Mouse (Mus musculus) liver, embryonic 13.5 days (tissue): ENCODE measurements around the gene Lsm10. TPM values are rescaled to one million over a fixed set of nuclear protein-coding genes. Genes with fewer than 3 reads are reported as not detected.
"Not testable (repeated sequence)": the region's sequence is repeated elsewhere in the genome, so short reads cannot be mapped to it uniquely, and the experiment has no call there.

ENCODE experiments used
- ATAC-seq: fragments of 200-750 bp; cut with Nextera tagmentation; 2 replicates; pipeline ENCODE4 v1.8.0; 2017; ENCODE audit warnings: low read depth, mild to moderate bottlenecking, moderate number of reproducible peaks, moderate library complexity
- DNase-seq: peaks from one replicate; pipeline ENCODE4 v3.0.0; 2022
- H3K27ac ChIP-seq: fragments of 300-500 bp; sonication (generic); 2 replicates; pipeline ENCODE4 v1.5.1; 2015; ENCODE audit warnings: moderate library complexity, mild to moderate bottlenecking, inconsistent platforms
- H3K27me3 ChIP-seq: fragments of 300-500 bp; sonication (generic); 2 replicates; pipeline ENCODE4 v1.6.1; 2015; ENCODE audit warnings: mild to moderate bottlenecking, inconsistent platforms
- H3K36me3 ChIP-seq: fragments of 300-500 bp; sonication (generic); 2 replicates; pipeline ENCODE4 v1.6.1; 2015; ENCODE audit warnings: mild to moderate bottlenecking, inconsistent platforms
- H3K4me1 ChIP-seq: fragments of 300-500 bp; sonication (generic); replicated peaks from 2 replicates; pipeline ENCODE4 v1.6.1; 2015; ENCODE audit warnings: inconsistent platforms
- H3K4me2 ChIP-seq: fragments of 300-500 bp; sonication (generic); 2 replicates; pipeline ENCODE4 v1.6.1; 2015; ENCODE audit warnings: inconsistent platforms, mild to moderate bottlenecking, moderate library complexity
- H3K4me3 ChIP-seq: fragments of 300-500 bp; sonication (generic); replicated peaks from 2 replicates; pipeline ENCODE4 v1.5.1; 2015; ENCODE audit warnings: mild to moderate bottlenecking, inconsistent platforms
- H3K9ac ChIP-seq: fragments of 300-500 bp; sonication (generic); 2 replicates; pipeline ENCODE4 v1.6.1; 2015; ENCODE audit warnings: mild to moderate bottlenecking, inconsistent platforms
- H3K9me3 ChIP-seq: fragments of 300-500 bp; sonication (generic); replicated peaks from 2 replicates; pipeline ENCODE4 v1.6.1; 2016; ENCODE audit warnings: inconsistent platforms
- WGBS: fragments of 180-500 bp; shearing (Covaris S2); methylation state at CpG from one replicate; pipeline ENCODE4 v1.1.7; 2015; ENCODE audit not compliant: insufficient replicate concordance; 5-methylcytosine and 5-hydroxymethylcytosine counted together
- polyA plus RNA-seq: library from polyadenylated mRNA; unstranded; fragments of >200 nt; fragmentation: Nextera tagmentation; extraction: Ambion mirVana; gene quantifications from 2 replicates; pipeline ENCODE4 v1.2.1, GENCODE M21; 2015

Gene Lsm10
- polyA plus RNA-seq, 1 experiment from 2014 or later = 31.1 TPM

GRCm38 (mm10) chr4:126077833-126078232 lies 18.6 kb upstream of the Lsm10 start:
- H3K4me2 ChIP-seq = no peak overlapping the region
- DNase-seq (no peak), ATAC-seq (no peak)

GRCm38 (mm10) chr4:126079266-126079665 lies 17.2 kb upstream of the Lsm10 start:
- Histone ChIP-seq H3K4me3 (no peak overlapping the region), H3K4me1 (peaks cover 10% of the 10 kb centered on the region), H3K9ac (no peak overlapping the region), H3K27me3 (no peaks in the 10 kb centered on the region), H3K4me2 (no peak overlapping the region), H3K36me3 (no peaks in the 10 kb centered on the region), H3K9me3 (no peaks in the 10 kb centered on the region), H3K27ac (no peak overlapping the region)
- DNase-seq (no peak), ATAC-seq (no peak)
- 61% methylated on average over 4 of the region's 4 CpGs for WGBS

More at GRCm38 (mm10) chr4:126077833-126078232, 18.6 kb upstream of the Lsm10 start:
- no peak overlapping the region for H3K27ac ChIP-seq
- H3K9me3 ChIP-seq = no peaks in the 10 kb centered on the region
- no peak overlapping the region for H3K9ac ChIP-seq
- peaks cover under 1% of the 10 kb centered on the region for H3K4me1 ChIP-seq
- 63% methylated on average over 6 of the region's 6 CpGs for WGBS
- no peaks in the 10 kb centered on the region for H3K27me3 ChIP-seq
- H3K36me3 ChIP-seq = no peaks in the 10 kb centered on the region
- H3K4me3 ChIP-seq = no peak overlapping the region

- no peak overlapping the region for H3K4me3 ChIP-seq
- no peak overlapping the region for H3K4me2 ChIP-seq
- DNase-seq (no peak), ATAC-seq (no peak)
- H3K27ac ChIP-seq = no peak overlapping the region
- H3K36me3 ChIP-seq = no peaks in the 10 kb centered on the region
- peaks cover 15% of the 10 kb centered on the region for H3K4me1 ChIP-seq
- no peaks in the 10 kb centered on the region for H3K9me3 ChIP-seq
- H3K27me3 ChIP-seq = no peaks in the 10 kb centered on the region
- WGBS = 72% methylated on average over 1 of the region's 1 CpGs
- no peak overlapping the region for H3K9ac ChIP-seq
Measured at GRCm38 (mm10) chr4:126081601-126082000, 14.8 kb upstream of the Lsm10 start.

- ATAC-seq = no peak
- no peak for DNase-seq
Measured at GRCm38 (mm10) chr4:126083021-126083420, 13.4 kb upstream of the Lsm10 start.

GRCm38 (mm10) chr4:126084382-126084781 lies 12.0 kb upstream of the Lsm10 start:
- peaks cover 20% of the 10 kb centered on the region for H3K4me1 ChIP-seq
- ATAC-seq (no peak), DNase-seq (no peak)
- H3K36me3 ChIP-seq = no peaks in the 10 kb centered on the region
- H3K4me2 ChIP-seq = no peak overlapping the region
- H3K27ac ChIP-seq = no peak overlapping the region
- 68% methylated on average over 8 of the region's 8 CpGs for WGBS
- no peaks in the 10 kb centered on the region for H3K9me3 ChIP-seq
- H3K27me3 ChIP-seq = no peaks in the 10 kb centered on the region
- H3K9ac ChIP-seq = no peak overlapping the region
- H3K4me3 ChIP-seq = no peak overlapping the region

More at GRCm38 (mm10) chr4:126083021-126083420, 13.4 kb upstream of the Lsm10 start:
- Histone ChIP-seq H3K27ac (no peak overlapping the region), H3K4me1 (peaks cover 20% of the 10 kb centered on the region), H3K9ac (no peak overlapping the region), H3K36me3 (no peaks in the 10 kb centered on the region), H3K27me3 (no peaks in the 10 kb centered on the region), H3K4me3 (no peak overlapping the region), H3K4me2 (no peak overlapping the region), H3K9me3 (no peaks in the 10 kb centered on the region)
- 40% methylated on average over 9 of the region's 9 CpGs for WGBS

GRCm38 (mm10) chr4:126085996-126086576 lies 10.3 kb upstream of the Lsm10 start:
- H3K27ac ChIP-seq = no peak overlapping the region
- WGBS = 18% methylated on average over 7 of the region's 7 CpGs
- no peak overlapping the region for H3K4me3 ChIP-seq

GRCm38 (mm10) chr4:126090101-126090847 lies 6.1 kb upstream of the Lsm10 start:
- DNase-seq = no peak
- no peaks in the 10 kb centered on the region for H3K36me3 ChIP-seq
- no peak overlapping the region for H3K27ac ChIP-seq
- H3K9ac ChIP-seq = peak overlapping the region; percentile 2; the same call in 1 of the 2 replicates
- no peaks in the 10 kb centered on the region for H3K27me3 ChIP-seq
- H3K4me3 ChIP-seq = no peak overlapping the region
- 35% methylated on average over 7 of the region's 7 CpGs for WGBS
- no peak overlapping the region for H3K4me2 ChIP-seq
- ATAC-seq = peak; percentile 41; the same call in 1 of the 2 replicates
- H3K9me3 ChIP-seq = no peaks in the 10 kb centered on the region
- H3K4me1 ChIP-seq = peaks cover 19% of the 10 kb centered on the region

More at GRCm38 (mm10) chr4:126085996-126086576, 10.3 kb upstream of the Lsm10 start:
- H3K4me2 ChIP-seq = no peak overlapping the region
- H3K4me1 ChIP-seq = peaks cover 29% of the 10 kb centered on the region
- DNase-seq = peak; percentile 73
- ATAC-seq = peak; percentile 78
- H3K27me3 ChIP-seq = no peaks in the 10 kb centered on the region
- H3K9me3 ChIP-seq = no peaks in the 10 kb centered on the region
- H3K9ac ChIP-seq = no peak overlapping the region
- no peaks in the 10 kb centered on the region for H3K36me3 ChIP-seq

GRCm38 (mm10) chr4:126090848-126091124 lies 5.6 kb upstream of the Lsm10 start:
- no peak for ATAC-seq
- H3K9me3 ChIP-seq = no peaks in the 10 kb centered on the region
- no peaks in the 10 kb centered on the region for H3K27me3 ChIP-seq
- H3K27ac ChIP-seq = no peak overlapping the region
- H3K4me3 ChIP-seq = no peak overlapping the region
- DNase-seq = no peak
- 50% methylated on average over 4 of the region's 4 CpGs for WGBS
- H3K4me1 ChIP-seq = peaks cover 19% of the 10 kb centered on the region
- no peak overlapping the region for H3K4me2 ChIP-seq
- no peak overlapping the region for H3K9ac ChIP-seq
- no peaks in the 10 kb centered on the region for H3K36me3 ChIP-seq

GRCm38 (mm10) chr4:126091873-126092272 lies 4.5 kb upstream of the Lsm10 start:
- no peak for DNase-seq
- H3K4me3 ChIP-seq = no peak overlapping the region
- no peaks in the 10 kb centered on the region for H3K9me3 ChIP-seq
- H3K27me3 ChIP-seq = no peaks in the 10 kb centered on the region
- H3K4me1 ChIP-seq = peaks cover 15% of the 10 kb centered on the region
- 74% methylated on average over 8 of the region's 8 CpGs for WGBS
- no peak overlapping the region for H3K27ac ChIP-seq
- H3K4me2 ChIP-seq = no peak overlapping the region
- no peak for ATAC-seq
- no peak overlapping the region for H3K9ac ChIP-seq
- no peaks in the 10 kb centered on the region for H3K36me3 ChIP-seq

GRCm38 (mm10) chr4:126095622-126096430 lies 597 bp upstream of the Lsm10 start:
- not testable (repeated sequence) for ATAC-seq, DNase-seq, H3K9me3 ChIP-seq, H3K9ac ChIP-seq, H3K27me3 ChIP-seq, H3K27ac ChIP-seq, H3K4me3 ChIP-seq
- Histone ChIP-seq H3K4me1 (peaks cover 42% of the 10 kb centered on the region), H3K4me2 (peak overlapping the region; percentile 85), H3K36me3 (peaks cover 14% of the 10 kb centered on the region)
- WGBS = 49% methylated on average over 14 of the region's 14 CpGs

GRCm38 (mm10) chr4:126097711-126098253 lies 1.4 kb downstream of the Lsm10 start:
- 90% methylated on average over 20 of the region's 20 CpGs for WGBS
- Histone ChIP-seq H3K4me3 (peak overlapping the region; percentile 79; the same call in 1 of the 2 replicates), H3K27me3 (no peaks in the 10 kb centered on the region), H3K9ac (peak overlapping the region; percentile 81), H3K4me2 (peak overlapping the region; percentile 85), H3K9me3 (no peaks in the 10 kb centered on the region), H3K36me3 (peaks cover 14% of the 10 kb centered on the region), H3K27ac (peak overlapping the region; percentile 98), H3K4me1 (peaks cover 62% of the 10 kb centered on the region)
- ATAC-seq (no peak), DNase-seq (no peak)
